15 mouse cellular contexts compared by ENCODE assay signal in the genomic region with DNA sequence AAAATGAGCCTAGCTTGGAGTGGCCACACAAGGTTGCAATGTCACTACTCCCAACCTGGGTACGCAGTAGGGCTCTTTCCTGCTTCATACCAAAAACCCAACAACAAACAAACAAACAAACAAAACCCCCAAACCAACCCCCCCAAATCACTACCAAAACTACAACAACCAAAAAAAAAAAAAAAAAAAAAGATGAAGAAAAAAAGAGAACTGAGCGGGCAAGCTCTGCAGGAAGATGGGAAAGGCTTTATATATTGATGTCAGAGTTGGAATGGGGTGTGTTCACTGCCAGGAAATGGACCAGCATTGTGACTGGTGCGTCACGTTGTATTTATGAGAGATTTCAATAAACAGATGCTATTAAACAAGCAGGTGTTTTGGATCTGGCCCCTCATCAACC.
"Had no signal": no experiment of that assay in that cellular context is flagged by ENCODE, and none has a peak within 500 bp of the region (broad histone marks: within the 10 kb centered on the region; RNA-seq: fewer than 3 reads in every experiment).

No protein-coding gene starts in this region.

- H3K27ac ChIP-seq: neural tube, embryonic 15.5 days; stomach, embryonic 15.5 days; stomach, postnatal 0 days had no signal

- H3K4me1 ChIP-seq: stomach, embryonic 15.5 days had no signal

- H3K4me2 ChIP-seq: neural tube, embryonic 15.5 days; stomach, embryonic 15.5 days had no signal

- DNase-seq: retina, postnatal 1 day; right cerebral cortex, adult 18-20 months; right cerebral cortex, postnatal 14 days; right cerebral cortex, postnatal 25 days; right cerebral cortex, postnatal 4 days; spleen, adult 18-20 months; thymus, adult 18-20 months; thymus, adult 2 months; thymus, postnatal 14 days; thymus, postnatal 25 days; thymus, postnatal 36 days; thymus, postnatal 4 days had no signal

- H3K36me3 ChIP-seq: stomach, embryonic 15.5 days had no signal

- H3K27me3 ChIP-seq: neural tube, embryonic 15.5 days; stomach, embryonic 15.5 days had no signal

- H3K9ac ChIP-seq: stomach, embryonic 15.5 days had no signal

- H3K4me3 ChIP-seq: neural tube, embryonic 15.5 days; stomach, embryonic 15.5 days had no signal

- H3K9me3 ChIP-seq: neural tube, embryonic 15.5 days; stomach, embryonic 15.5 days had no signal
